Mouse (Mus musculus): ENCODE results near the gene Sox5. TPM values are rescaled to one million over a fixed set of nuclear protein-coding genes. Genes with fewer than 3 reads are reported as not detected.

Sox5 gene
- total RNA-seq, 4 experiments from 2014 or later = 11.7 to 35.6 (median 21.6) TPM

DNA sequence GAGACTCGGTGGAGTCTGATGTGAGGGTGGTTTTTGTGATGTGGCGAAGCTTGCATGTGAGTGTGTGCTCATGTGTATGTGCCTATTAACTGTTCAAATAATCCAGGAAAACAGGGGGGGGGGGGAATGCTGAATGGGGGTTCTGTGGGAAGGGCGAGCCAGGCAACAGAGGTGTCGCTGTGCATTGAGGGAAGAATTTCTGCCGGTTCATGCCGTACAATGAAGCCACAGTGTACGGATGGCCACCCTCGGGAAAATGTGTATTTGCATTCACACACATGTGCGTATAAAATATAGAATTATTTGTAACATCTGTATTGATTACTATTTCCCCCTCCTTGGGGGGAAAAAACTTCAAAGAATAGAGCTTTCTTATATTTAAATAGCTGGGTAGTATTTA is 699.5 kb downstream of the Sox5 start:
- DNase-seq = no peak

DNA sequence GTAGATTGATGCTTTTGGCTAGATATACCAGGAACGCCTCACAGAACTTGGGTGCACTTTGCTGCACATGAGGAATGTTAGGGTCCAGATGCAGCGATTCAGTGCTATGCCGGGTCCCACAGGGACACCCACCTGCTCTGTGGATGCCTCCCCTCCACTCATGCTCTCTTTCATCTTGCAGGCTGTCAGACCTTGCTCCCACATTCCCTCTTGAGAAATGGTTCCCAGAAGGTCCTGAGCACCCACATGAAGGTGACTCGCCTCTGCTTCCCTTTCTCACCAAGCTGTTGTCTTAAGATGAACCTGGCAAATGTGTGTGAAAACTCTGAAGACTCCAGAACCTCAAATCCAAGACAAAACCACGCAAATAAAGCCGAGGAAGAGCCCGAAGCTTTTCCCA is 704.0 kb downstream of the Sox5 start:
- DNase-seq = no peak

DNA sequence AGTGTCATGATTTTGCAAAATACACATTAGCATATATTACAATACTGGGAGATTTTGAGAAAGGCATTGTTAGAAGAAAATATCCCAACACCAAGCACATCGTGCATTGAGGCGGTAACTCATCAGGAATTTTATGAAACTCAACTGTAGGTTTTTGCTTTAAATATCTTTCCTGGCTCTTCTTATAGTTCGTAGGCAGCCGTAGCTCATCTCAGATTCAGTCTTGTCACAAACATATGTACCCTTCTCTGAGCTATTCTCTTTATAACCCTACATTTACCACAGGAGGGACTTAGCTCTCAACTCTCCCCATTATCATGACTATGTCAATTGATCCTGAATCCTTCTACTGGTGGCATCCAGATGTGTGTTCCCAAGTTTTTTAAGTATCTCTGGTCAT is 705.4 kb downstream of the Sox5 start:
- DNase-seq = no peak

DNA sequence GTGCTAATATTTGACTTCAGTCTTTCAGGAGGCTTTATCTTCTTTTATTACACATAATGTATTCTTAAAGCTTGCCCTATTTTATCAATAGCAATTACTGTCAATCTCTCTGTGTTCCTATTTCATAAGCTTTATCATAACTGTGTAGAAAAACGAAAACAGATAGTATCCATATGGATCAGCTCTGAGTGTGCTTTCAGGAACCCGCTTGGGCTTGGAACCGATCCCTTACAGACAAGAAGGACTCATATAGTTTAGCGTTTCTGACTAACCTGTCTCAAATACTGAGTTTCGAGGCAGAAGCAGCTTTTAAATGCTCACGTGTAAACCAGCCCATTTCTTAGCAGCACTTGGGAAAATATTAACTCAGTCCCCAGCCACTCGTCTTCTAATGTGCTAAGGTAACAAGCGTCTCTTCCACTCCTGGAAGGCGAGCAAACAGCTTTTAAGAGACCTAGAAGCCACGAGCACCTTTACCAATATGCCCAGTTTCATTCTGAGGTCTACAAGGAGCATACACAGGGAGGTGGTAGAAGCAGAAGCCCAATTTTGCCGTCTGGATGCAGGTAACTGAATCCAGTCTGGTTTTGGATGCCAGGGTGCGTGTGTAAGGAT is 706.3 kb downstream of the Sox5 start:
- DNase-seq = no peak

DNA sequence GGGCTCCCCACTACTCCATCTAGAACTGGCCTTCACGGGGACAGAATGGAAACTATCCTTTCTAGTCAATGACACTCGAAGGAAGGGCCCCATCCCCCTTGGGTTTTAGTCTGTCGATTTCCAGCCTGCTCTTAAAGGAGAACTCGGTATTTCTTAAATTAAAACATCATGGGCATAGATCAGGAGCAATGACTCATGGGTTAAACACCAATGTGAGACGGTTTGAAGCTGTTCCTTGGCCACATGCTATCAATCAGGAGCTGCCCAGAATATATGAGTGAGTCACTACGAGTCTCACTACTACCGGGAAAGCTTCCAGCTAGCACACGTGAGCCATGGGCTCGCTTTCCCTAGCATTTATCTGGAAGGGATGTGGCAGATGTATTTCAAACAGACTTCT is 707.0 kb downstream of the Sox5 start:
- peak; percentile 52 for DNase-seq

GRCm38 (mm10) chr6:144070461-144070860 is 711.3 kb downstream of the Sox5 start:
- no peak for DNase-seq

- DNase-seq = no peak
Measured at GRCm38 (mm10) chr6:144067491-144067890, 714.3 kb downstream of the Sox5 start.

GRCm38 (mm10) chr6:144062428-144062827 is 719.3 kb downstream of the Sox5 start:
- DNase-seq = no peak

DNA sequence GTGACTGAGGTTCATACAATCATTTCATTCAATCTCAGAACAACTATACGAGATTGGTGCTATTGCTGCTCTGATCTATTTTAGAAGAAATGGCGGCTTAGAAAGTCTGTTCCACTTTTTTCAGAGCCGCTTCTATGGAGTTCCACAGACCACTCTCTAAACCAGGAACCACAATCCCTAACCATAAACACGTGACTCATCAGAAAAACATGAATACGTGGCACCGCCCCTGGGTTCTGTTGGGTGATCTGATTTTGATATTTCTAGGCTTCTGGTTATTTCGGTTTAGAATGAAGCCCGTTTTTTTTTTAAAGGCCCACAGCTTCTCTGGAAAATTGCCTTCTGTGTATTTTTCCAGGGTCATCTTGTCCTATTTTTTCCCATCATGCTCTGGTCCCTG is 720.0 kb downstream of the Sox5 start:
- DNase-seq = no peak

- no peak for DNase-seq
Measured at GRCm38 (mm10) chr6:144057098-144057632, 724.6 kb downstream of the Sox5 start.

DNA sequence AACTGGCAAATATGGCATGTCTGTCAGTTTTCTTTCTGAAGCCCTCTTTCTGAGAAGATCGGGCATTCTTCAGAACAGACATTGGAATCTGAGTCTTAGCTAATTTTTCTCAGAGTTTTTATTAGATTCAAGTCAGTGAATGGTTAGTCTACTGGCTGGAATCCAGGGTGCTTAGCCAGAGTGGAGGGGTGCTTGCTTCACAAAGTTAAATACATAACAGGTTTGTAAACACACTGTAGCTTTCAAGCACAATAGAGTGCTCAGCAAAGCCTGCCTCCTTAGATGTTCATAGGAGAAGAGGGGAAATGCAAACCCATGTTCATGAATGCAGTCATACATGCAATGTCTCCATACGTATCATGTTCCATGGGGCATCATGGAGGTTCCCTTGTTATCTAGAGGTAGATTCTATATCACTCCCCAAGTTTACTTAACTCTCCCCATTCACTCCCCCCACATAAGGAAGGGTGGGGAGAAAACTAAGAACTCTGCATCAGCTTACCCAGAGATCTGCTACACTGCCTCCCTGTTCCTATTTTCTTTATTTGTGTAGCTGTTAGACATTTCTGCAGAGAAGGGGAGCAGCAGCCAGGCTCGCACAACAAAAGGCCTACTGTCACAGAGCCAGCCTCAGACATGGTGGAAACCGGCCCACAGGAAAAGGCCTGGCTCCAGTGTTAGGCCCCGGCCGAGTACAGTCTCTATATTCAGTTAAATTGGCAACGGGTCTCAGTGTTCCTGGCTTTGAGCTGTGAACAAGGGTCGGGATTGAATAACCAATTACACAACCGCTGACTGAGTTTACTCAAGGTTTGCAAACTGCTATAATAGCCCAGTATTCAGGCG is 725.3 kb downstream of the Sox5 start:
- no peak for DNase-seq

GRCm38 (mm10) chr6:144052487-144052886 is 729.3 kb downstream of the Sox5 start:
- no peak for DNase-seq

DNA sequence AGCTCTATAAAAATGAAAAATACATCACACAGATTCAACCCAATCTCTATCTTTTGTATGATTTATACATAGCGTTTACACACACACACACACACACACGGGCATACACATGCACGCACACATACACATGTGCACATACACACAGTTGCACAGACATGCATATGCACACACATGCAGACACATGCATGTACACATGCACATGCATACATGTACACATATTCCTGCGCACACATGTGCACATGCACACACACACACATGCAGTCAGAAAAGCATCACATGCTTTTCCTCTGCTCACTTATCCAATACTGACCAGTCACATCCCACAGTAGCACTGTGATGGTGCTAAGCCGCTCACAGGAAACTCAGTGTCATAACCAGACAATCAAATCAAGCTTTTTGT is 730.5 kb downstream of the Sox5 start:
- no peak for DNase-seq

DNA sequence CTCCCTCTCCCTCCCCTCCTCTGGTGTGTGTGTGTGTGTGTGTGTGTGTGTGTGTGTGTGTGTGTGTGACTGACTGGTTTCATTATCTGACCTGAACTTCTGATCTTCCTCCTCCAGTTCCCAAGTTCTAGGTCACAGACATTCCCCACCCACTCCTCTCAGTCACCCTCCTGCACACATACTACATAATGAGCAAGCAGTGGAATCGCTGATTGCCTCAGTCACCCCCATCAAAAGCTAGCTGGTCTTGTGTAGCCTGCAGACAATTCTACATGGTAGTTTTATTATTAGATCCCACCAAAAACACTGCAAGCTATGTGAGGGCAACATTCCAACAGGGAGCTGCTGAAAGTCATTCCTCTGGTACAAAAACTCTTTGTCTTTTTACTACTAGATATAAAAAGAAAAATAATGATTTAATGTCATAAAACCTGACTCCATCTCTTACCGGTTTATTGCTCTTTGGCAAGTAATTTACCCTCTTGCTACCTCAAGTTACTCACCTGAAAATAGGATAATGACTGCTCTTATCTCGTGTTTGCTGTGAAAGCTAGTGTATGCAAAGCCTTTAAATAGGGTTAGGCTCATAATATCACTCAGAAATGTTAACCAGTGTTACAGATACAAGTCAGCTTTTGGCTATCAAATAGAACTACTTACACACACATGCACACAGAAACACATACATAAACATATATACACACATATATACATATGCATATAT is 733.4 kb downstream of the Sox5 start:
- DNase-seq = no peak

DNA sequence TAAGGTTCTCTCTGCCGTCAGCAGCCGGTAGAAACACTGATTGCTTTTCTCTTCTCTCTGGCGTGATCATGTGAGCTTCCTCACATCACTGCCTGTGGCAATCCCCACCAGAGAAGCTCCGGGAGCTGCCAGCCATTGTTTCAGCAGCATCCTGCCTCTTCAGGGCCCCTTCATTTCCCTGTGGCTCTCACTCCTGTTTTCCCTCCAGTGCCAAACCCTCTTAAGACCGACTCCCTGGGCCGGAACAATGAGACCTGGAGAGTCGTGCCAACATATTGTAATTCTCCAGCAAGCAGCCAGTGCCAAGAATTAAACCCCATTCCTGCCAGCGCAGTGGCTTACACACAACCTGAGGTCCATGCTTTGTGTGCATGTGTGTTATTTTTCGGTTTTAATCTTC is 736.3 kb downstream of the Sox5 start:
- DNase-seq = no peak

GRCm38 (mm10) chr6:144044381-144044780 is 737.4 kb downstream of the Sox5 start:
- no peak for DNase-seq

- DNase-seq = no peak
Measured at GRCm38 (mm10) chr6:144042936-144043335, 738.8 kb downstream of the Sox5 start.

DNA sequence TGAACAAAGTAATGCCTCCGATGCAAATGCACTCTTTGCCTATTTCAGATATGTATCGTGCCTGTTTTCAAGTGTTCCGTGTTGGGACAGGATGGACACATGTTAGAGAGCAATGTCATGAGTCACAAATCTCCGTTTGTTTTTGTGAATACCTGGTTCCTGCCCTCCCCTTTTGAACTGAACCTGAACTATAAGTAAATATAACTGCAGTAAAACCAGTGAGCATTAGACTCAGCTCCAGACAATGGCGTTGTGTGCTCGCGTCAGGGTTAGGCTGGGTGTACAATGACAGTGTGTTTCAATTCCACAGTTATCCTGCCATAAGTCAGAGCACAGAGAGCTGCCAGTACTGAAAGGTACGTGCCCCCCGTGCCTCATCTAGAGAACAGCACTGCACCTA is 739.8 kb downstream of the Sox5 start:
- DNase-seq = no peak

DNA sequence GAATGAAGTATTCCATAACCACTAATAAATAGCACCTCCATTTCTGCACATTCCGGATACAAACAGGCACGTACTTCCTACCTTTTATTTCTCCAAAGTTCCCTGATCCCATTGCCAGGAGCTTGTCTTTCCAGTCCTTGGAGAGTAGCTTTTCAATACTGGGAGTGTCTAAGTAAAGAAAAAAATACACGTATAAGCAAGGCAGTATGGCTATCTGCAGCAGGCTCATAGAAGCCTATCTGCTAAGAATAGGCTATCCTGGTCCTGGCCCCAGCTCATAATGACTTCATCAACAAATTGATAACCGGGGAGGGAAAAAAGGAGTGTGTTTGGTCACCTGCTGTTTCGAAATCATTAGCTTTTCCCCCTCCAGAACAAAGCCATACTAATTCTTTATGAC is 740.6 kb downstream of the Sox5 start:
- no peak for DNase-seq

GRCm38 (mm10) chr6:144040349-144040748 is 741.4 kb downstream of the Sox5 start:
- no peak for DNase-seq

DNA sequence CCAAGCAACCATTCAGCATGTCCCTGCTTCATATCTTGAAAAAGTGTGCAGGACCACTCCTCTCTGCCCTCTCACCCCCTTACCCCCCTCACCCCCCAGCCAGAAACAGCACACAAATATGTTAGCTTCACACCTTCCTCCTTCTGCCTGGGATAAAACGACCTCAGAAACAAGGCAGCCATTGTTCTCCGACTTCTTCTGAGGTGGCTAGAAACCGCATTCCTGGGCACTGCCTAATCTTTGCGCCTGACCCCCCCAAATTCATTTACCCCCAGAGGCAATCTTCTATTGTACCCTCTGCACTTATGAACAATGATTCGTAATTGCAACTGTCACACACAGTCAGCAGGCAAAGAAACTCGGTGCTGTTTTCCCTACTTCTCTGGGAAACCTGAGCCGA is 742.6 kb downstream of the Sox5 start:
- no peak for DNase-seq

- no peak for DNase-seq
Measured at GRCm38 (mm10) chr6:144033191-144033590, 748.6 kb downstream of the Sox5 start.

DNA sequence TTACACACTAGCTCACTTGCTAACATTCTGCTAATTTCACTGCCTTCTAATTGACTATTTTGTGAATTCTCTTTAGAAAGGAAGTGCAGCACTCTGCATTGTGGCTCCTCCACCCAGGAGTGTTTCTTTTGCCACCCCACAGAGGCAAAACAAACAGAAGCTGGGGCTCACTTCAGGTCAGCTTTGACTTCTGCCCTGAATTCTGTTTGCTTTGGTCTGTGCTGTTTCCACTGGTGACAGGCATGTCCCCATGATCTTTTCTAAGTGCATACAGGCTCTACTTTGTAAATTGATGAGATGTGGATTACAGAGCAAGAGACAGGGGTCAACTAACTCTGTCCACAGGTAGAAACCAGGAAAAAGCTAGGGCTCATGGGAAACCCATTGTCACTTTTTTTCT is 764.8 kb downstream of the Sox5 start:
- DNase-seq = no peak
